Mouse (Mus musculus): Measurements from ENCODE around the gene Fstl1. TPM values are rescaled to one million over a fixed set of nuclear protein-coding genes. Genes with fewer than 3 reads are reported as not detected.
A peak's percentile ranks its signal among the peaks of the same experiment; 100 is the strongest.

Fstl1 gene
- 714 and 731 TPM in 2 replicates for polyA plus RNA-seq (2015; fragmentation: Nextera tagmentation; extraction: Ambion mirVana)

GRCm38 (mm10) chr16:37776860-37777651 lies at the start of gene Fstl1:
Fstl1 (plus strand) TSS chr16:37776873.
- Histone ChIP-seq H3K9me3 (no peaks in the 10 kb centered on the region), H3K27ac (peak within 1 kb of the TSS; percentile 98), H3K27me3 (no peaks in the 10 kb centered on the region), H3K36me3 (peaks cover 15% of the 10 kb centered on the region), H3K9ac (peak within 1 kb of the TSS; percentile 96), H3K4me1 (peaks cover 32% of the 10 kb centered on the region), H3K4me3 (peak within 1 kb of the TSS; percentile 91), H3K4me2 (replicated peaks) (peak within 1 kb of the TSS; percentile 77)
- WGBS: 0% methylated on average over 52 of the region's 52 CpGs
- ATAC-seq (ENCODE audit: low FRiP score, low read depth): peak; percentile 85

GRCm38 (mm10) chr16:37728674-37729073 lies 48.0 kb upstream of the Fstl1 start:
- Histone ChIP-seq H3K27me3 (no peaks in the 10 kb centered on the region), H3K4me2 (replicated peaks) (no peak overlapping the region), H3K4me1 (peaks cover 53% of the 10 kb centered on the region), H3K36me3 (no peaks in the 10 kb centered on the region), H3K9me3 (no peaks in the 10 kb centered on the region), H3K9ac (no peak overlapping the region), H3K4me3 (no peak overlapping the region), H3K27ac (peak overlapping the region; percentile 33; the same call in 1 of the 2 replicates)
- 60% methylated on average over 1 of the region's 1 CpGs for WGBS
- ATAC-seq (ENCODE audit: low FRiP score, low read depth): no peak

- no peaks in the 10 kb centered on the region for H3K36me3 ChIP-seq
- peak overlapping the region; percentile 30 for H3K4me2 ChIP-seq (replicated peaks)
- H3K27me3 ChIP-seq: no peaks in the 10 kb centered on the region
- no peak overlapping the region for H3K9ac ChIP-seq
- H3K4me3 ChIP-seq: no peak overlapping the region
- ATAC-seq (ENCODE audit: low FRiP score, low read depth): no peak
- H3K4me1 ChIP-seq: peaks cover 57% of the 10 kb centered on the region
- peak overlapping the region; percentile 78 for H3K27ac ChIP-seq
- no peaks in the 10 kb centered on the region for H3K9me3 ChIP-seq
- 42% methylated on average over 9 of the region's 9 CpGs for WGBS
Observed at GRCm38 (mm10) chr16:37729381-37730150, 47.1 kb upstream of the Fstl1 start.

- Histone ChIP-seq H3K4me2 (replicated peaks) (peak overlapping the region; percentile 30), H3K36me3 (no peaks in the 10 kb centered on the region), H3K4me3 (no peak overlapping the region), H3K27ac (peak overlapping the region; percentile 96), H3K9ac (no peak overlapping the region), H3K9me3 (no peaks in the 10 kb centered on the region), H3K4me1 (peaks cover 54% of the 10 kb centered on the region), H3K27me3 (no peaks in the 10 kb centered on the region)
- WGBS: 49% methylated on average over 8 of the region's 8 CpGs
- peak; percentile 16; the same call in 1 of the 2 replicates for ATAC-seq (ENCODE audit: low FRiP score, low read depth)
Observed at GRCm38 (mm10) chr16:37730293-37730835, 46.3 kb upstream of the Fstl1 start.

GRCm38 (mm10) chr16:37731431-37731830 lies 45.2 kb upstream of the Fstl1 start:
- WGBS: 40% methylated on average over 4 of the region's 4 CpGs
- Histone ChIP-seq H3K4me3 (no peak overlapping the region), H3K27ac (peak overlapping the region; percentile 96), H3K9ac (no peak overlapping the region), H3K9me3 (no peaks in the 10 kb centered on the region), H3K27me3 (no peaks in the 10 kb centered on the region), H3K36me3 (no peaks in the 10 kb centered on the region), H3K4me2 (replicated peaks) (peak overlapping the region; percentile 39), H3K4me1 (peaks cover 53% of the 10 kb centered on the region)
- ATAC-seq (ENCODE audit: low FRiP score, low read depth): no peak

GRCm38 (mm10) chr16:37732023-37732761 lies 44.5 kb upstream of the Fstl1 start:
- H3K9me3 ChIP-seq: no peaks in the 10 kb centered on the region
- peak overlapping the region; percentile 96 for H3K27ac ChIP-seq
- WGBS: 16% methylated on average over 7 of the region's 7 CpGs
- H3K9ac ChIP-seq: no peak overlapping the region
- peak overlapping the region; percentile 39 for H3K4me2 ChIP-seq (replicated peaks)
- H3K36me3 ChIP-seq: no peaks in the 10 kb centered on the region
- no peak overlapping the region for H3K4me3 ChIP-seq
- no peaks in the 10 kb centered on the region for H3K27me3 ChIP-seq
- peaks cover 53% of the 10 kb centered on the region for H3K4me1 ChIP-seq
- peak; percentile 91 for ATAC-seq (ENCODE audit: low FRiP score, low read depth)

GRCm38 (mm10) chr16:37740076-37740475 lies 36.6 kb upstream of the Fstl1 start:
- whole genome bisulfite sequencing: 74% methylated on average over 2 of the region's 2 CpGs
- no peak overlapping the region for H3K4me3 ChIP-seq
- no peak overlapping the region for H3K9ac ChIP-seq
- H3K4me2 ChIP-seq (replicated peaks): no peak overlapping the region
- ATAC-seq (ENCODE audit: low FRiP score, low read depth): no peak
- no peaks in the 10 kb centered on the region for H3K4me1 ChIP-seq
- no peaks in the 10 kb centered on the region for H3K9me3 ChIP-seq
- H3K27ac ChIP-seq: no peak overlapping the region
- H3K27me3 ChIP-seq: no peaks in the 10 kb centered on the region
- no peaks in the 10 kb centered on the region for H3K36me3 ChIP-seq

GRCm38 (mm10) chr16:37742266-37742665 lies 34.4 kb upstream of the Fstl1 start:
- Histone ChIP-seq H3K4me2 (replicated peaks) (no peak overlapping the region), H3K27me3 (no peaks in the 10 kb centered on the region), H3K36me3 (no peaks in the 10 kb centered on the region), H3K9ac (no peak overlapping the region), H3K4me3 (no peak overlapping the region), H3K9me3 (no peaks in the 10 kb centered on the region), H3K4me1 (no peaks in the 10 kb centered on the region), H3K27ac (no peak overlapping the region)
- 79% methylated on average over 4 of the region's 4 CpGs for WGBS
- no peak for ATAC-seq (ENCODE audit: low FRiP score, low read depth)

GRCm38 (mm10) chr16:37752876-37753275 lies 23.8 kb upstream of the Fstl1 start:
- Histone ChIP-seq H3K4me3 (no peak overlapping the region), H3K27me3 (no peaks in the 10 kb centered on the region), H3K4me1 (peaks cover 10% of the 10 kb centered on the region), H3K4me2 (replicated peaks) (no peak overlapping the region), H3K9me3 (no peaks in the 10 kb centered on the region), H3K27ac (no peak overlapping the region; the same call in 1 of the 2 replicates), H3K36me3 (no peaks in the 10 kb centered on the region), H3K9ac (no peak overlapping the region)
- ATAC-seq (ENCODE audit: low FRiP score, low read depth): peak; percentile 40; the same call in 1 of the 2 replicates
- WGBS: 30% methylated on average over 2 of the region's 2 CpGs

GRCm38 (mm10) chr16:37753809-37754208 lies 22.9 kb upstream of the Fstl1 start:
- Histone ChIP-seq H3K4me2 (replicated peaks) (no peak overlapping the region), H3K36me3 (no peaks in the 10 kb centered on the region), H3K9ac (no peak overlapping the region), H3K27ac (no peak overlapping the region), H3K27me3 (no peaks in the 10 kb centered on the region), H3K4me1 (peaks cover 10% of the 10 kb centered on the region), H3K9me3 (no peaks in the 10 kb centered on the region), H3K4me3 (no peak overlapping the region)
- no peak for ATAC-seq (ENCODE audit: low FRiP score, low read depth)
- 83% methylated on average over 1 of the region's 1 CpGs for whole genome bisulfite sequencing

- Histone ChIP-seq H3K9me3 (no peaks in the 10 kb centered on the region), H3K4me2 (replicated peaks) (no peak overlapping the region), H3K4me3 (no peak overlapping the region), H3K27ac (no peak overlapping the region), H3K36me3 (no peaks in the 10 kb centered on the region), H3K9ac (no peak overlapping the region), H3K27me3 (no peaks in the 10 kb centered on the region), H3K4me1 (peaks cover 10% of the 10 kb centered on the region)
- 55% methylated on average over 4 of the region's 4 CpGs for WGBS
- ATAC-seq (ENCODE audit: low FRiP score, low read depth): no peak
Observed at GRCm38 (mm10) chr16:37754483-37754882, 22.2 kb upstream of the Fstl1 start.
